Mouse (Mus musculus): ENCODE data around the gene Rps15. TPM values are rescaled to one million over a fixed set of nuclear protein-coding genes. Genes with fewer than 3 reads are reported as not detected.
A peak's percentile ranks its signal among the peaks of the same experiment; 100 is the strongest.

The Rps15 gene
- polyA plus RNA-seq, 1 experiment: 2,204 TPM

- Histone ChIP-seq H3K36me3 (ENCODE audit: control insufficient read depth, insufficient read depth, low read length) (peaks cover 2% of the 10 kb centered on the region), H3K4me1 (ENCODE audit: control insufficient read depth, insufficient read depth, insufficient read length) (peaks cover 17% of the 10 kb centered on the region), H3K27ac (ENCODE audit: insufficient read depth, low read length) (peak overlapping the region; percentile 95), H3K27me3 (ENCODE audit: control insufficient read depth, insufficient read depth, low read length) (no peaks in the 10 kb centered on the region; the same call in 1 of the 2 replicates), H3K4me3 (ENCODE audit: extremely low read depth, insufficient read depth, insufficient read length) (peak overlapping the region; percentile 42; the same call in 1 of the 2 replicates)
- TF ChIP-seq POLR2A (IDR thresholded peaks at IDR 0.05; ENCODE audit: low read depth, low read length) (no peak), CTCF (IDR thresholded peaks at IDR 0.05; ENCODE audit: extremely low read depth, insufficient read depth, insufficient read length, insufficient replicate concordance) (no peak)
- 80% methylated on average over 54 of the region's 54 CpGs for WGBS
- no peak for DNase-seq (ENCODE audit: low read depth in 1 of 2, low spot score in 2 of 2)
Observed at GRCm38 (mm10) chr10:80312586-80313504, 20.6 kb downstream of the Rps15 start.

DNA sequence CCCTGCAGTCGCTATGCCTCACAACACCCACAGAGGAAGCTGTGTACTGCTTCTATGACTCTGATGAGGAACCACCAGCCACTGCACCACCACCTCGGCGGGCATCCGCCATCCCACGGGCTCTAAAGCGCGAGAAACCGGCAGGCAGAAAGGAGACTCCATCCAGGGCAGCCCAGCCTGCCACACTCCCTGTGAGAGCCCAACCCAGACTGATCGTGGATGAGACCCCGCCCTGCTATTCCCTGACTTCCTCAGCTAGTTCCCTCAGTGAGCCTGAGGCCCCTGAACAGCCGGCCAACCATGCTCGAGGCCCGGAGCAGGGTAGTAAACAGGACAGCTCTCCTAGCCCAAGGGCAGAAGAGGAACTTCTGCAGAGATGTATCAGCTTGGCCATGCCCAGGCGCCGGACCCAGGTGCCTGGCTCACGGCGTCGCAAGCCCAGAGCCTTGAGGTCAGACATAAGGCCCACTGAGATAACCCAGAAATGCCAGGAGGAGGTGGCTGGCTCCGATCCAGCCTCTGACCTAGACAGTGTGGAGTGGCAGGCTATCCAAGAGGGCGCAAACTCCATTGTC, 21.5 kb downstream of the Rps15 start:
- 9% methylated on average over 20 of the region's 20 CpGs for WGBS

GRCm38 (mm10) chr10:80314494-80315001, 22.3 kb downstream of the Rps15 start:
- no peak for DNase-seq (ENCODE audit: low read depth in 1 of 2, low spot score in 2 of 2)

More for the DNA sequence above, 21.5 kb downstream of the Rps15 start:
- Histone ChIP-seq H3K27ac (ENCODE audit: insufficient read depth, low read length) (peak overlapping the region; percentile 95), H3K36me3 (ENCODE audit: control insufficient read depth, insufficient read depth, low read length) (peaks cover 9% of the 10 kb centered on the region), H3K4me1 (ENCODE audit: control insufficient read depth, insufficient read depth, insufficient read length) (peaks cover 17% of the 10 kb centered on the region), H3K4me3 (ENCODE audit: extremely low read depth, insufficient read depth, insufficient read length) (peak overlapping the region; percentile 42), H3K27me3 (ENCODE audit: control insufficient read depth, insufficient read depth, low read length) (no peaks in the 10 kb centered on the region; the same call in 1 of the 2 replicates)
- TF ChIP-seq CTCF (IDR thresholded peaks at IDR 0.05; ENCODE audit: extremely low read depth, insufficient read depth, insufficient read length, insufficient replicate concordance) (no peak), POLR2A (IDR thresholded peaks at IDR 0.05; ENCODE audit: low read depth, low read length) (no peak)
- DNase-seq (ENCODE audit: low read depth in 1 of 2, low spot score in 2 of 2): peak in 1 of 2 experiments; percentile 62

DNA sequence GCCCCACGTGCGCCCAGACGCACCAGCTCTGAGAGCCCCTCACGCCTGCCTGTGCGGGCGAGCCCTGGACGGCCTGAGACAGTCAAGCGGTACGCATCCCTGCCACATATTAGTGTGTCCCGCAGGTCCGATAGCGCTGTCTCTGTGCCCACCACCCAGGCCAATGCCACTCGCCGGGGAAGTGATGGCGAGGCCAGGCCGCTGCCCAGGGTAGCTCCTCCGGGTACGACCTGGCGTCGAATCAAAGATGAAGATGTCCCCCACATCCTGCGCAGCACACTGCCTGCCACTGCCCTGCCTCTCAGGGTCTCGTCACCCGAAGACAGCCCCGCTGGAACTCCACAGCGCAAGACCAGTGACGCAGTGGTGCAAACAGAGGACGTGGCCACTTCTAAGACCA, 23.1 kb downstream of the Rps15 start:
- Histone ChIP-seq H3K27ac (ENCODE audit: insufficient read depth, low read length) (no peak overlapping the region), H3K4me3 (ENCODE audit: extremely low read depth, insufficient read depth, insufficient read length) (no peak overlapping the region), H3K36me3 (ENCODE audit: control insufficient read depth, insufficient read depth, low read length) (peaks cover 13% of the 10 kb centered on the region), H3K27me3 (ENCODE audit: control insufficient read depth, insufficient read depth, low read length) (no peaks in the 10 kb centered on the region; the same call in 1 of the 2 replicates), H3K4me1 (ENCODE audit: control insufficient read depth, insufficient read depth, insufficient read length) (peaks cover 25% of the 10 kb centered on the region)
- 63% methylated on average over 27 of the region's 27 CpGs for WGBS
- TF ChIP-seq CTCF (IDR thresholded peaks at IDR 0.05; ENCODE audit: extremely low read depth, insufficient read depth, insufficient read length, insufficient replicate concordance) (no peak), POLR2A (IDR thresholded peaks at IDR 0.05; ENCODE audit: low read depth, low read length) (no peak)
- no peak for DNase-seq (ENCODE audit: low read depth in 1 of 2, low spot score in 2 of 2)

More at GRCm38 (mm10) chr10:80314494-80315001, 22.3 kb downstream of the Rps15 start:
- H3K4me1 ChIP-seq (ENCODE audit: control insufficient read depth, insufficient read depth, insufficient read length): peaks cover 24% of the 10 kb centered on the region
- no peaks in the 10 kb centered on the region; the same call in 1 of the 2 replicates for H3K27me3 ChIP-seq (ENCODE audit: control insufficient read depth, insufficient read depth, low read length)
- H3K4me3 ChIP-seq (ENCODE audit: extremely low read depth, insufficient read depth, insufficient read length): no peak overlapping the region
- TF ChIP-seq POLR2A (IDR thresholded peaks at IDR 0.05; ENCODE audit: low read depth, low read length): no peak
- TF ChIP-seq CTCF (IDR thresholded peaks at IDR 0.05; ENCODE audit: extremely low read depth, insufficient read depth, insufficient read length, insufficient replicate concordance): no peak
- H3K36me3 ChIP-seq (ENCODE audit: control insufficient read depth, insufficient read depth, low read length): peaks cover 13% of the 10 kb centered on the region
- H3K27ac ChIP-seq (ENCODE audit: insufficient read depth, low read length): no peak overlapping the region
- 79% methylated on average over 16 of the region's 16 CpGs for WGBS

DNA sequence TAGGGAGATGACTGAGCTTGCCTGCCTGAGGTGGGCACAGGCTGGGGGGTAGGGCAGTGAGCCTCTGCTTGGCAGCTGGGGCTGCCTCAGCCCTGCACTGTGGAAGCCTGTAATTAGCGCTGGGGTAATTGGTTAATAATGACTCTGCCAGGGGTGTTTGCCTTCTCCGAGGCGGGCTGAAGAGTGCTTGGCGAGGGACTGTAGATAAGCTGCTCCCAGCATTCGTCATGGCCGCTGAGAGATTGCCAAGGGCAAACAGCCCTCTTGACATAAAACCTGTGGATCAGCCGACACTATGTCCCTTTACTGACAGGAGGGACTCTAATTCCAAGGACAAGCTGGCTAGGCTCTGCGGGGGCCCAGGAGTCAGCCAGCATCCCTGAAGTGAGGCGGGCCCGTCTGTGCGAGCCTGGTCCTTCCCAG, 24.1 kb downstream of the Rps15 start:
- Histone ChIP-seq H3K36me3 (ENCODE audit: control insufficient read depth, insufficient read depth, low read length) (peaks cover 13% of the 10 kb centered on the region), H3K4me3 (ENCODE audit: extremely low read depth, insufficient read depth, insufficient read length) (no peak overlapping the region), H3K27ac (ENCODE audit: insufficient read depth, low read length) (no peak overlapping the region), H3K4me1 (ENCODE audit: control insufficient read depth, insufficient read depth, insufficient read length) (peaks cover 33% of the 10 kb centered on the region), H3K27me3 (ENCODE audit: control insufficient read depth, insufficient read depth, low read length) (no peaks in the 10 kb centered on the region; the same call in 1 of the 2 replicates)
- TF ChIP-seq CTCF (IDR thresholded peaks at IDR 0.05; ENCODE audit: extremely low read depth, insufficient read depth, insufficient read length, insufficient replicate concordance) (no peak), POLR2A (IDR thresholded peaks at IDR 0.05; ENCODE audit: low read depth, low read length) (no peak)
- WGBS: 71% methylated on average over 11 of the region's 11 CpGs
- no peak for DNase-seq (ENCODE audit: low read depth in 1 of 2, low spot score in 2 of 2)

DNA sequence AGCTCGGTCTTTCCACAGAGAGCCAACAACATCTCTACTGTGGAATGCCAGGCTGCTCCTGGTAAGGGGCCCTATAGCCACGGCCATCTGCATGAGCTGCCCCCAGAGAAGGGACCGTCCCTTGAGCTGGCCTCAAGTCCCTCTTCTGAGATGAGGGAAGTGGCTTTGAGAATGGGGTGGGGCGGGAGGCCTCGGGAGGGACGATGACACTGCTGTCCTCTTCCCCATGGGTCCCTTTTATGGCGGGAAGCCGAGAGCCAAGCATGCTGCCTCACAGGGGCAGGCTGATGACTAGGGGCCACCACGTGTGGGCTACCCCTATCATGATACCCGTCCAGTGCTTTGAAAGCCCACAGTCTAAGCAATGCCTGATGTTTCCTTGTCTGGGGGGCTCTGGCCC, 24.8 kb downstream of the Rps15 start:
- 52% methylated on average over 10 of the region's 10 CpGs for WGBS
- peaks cover 13% of the 10 kb centered on the region for H3K36me3 ChIP-seq (ENCODE audit: control insufficient read depth, insufficient read depth, low read length)
- TF ChIP-seq CTCF (IDR thresholded peaks at IDR 0.05; ENCODE audit: extremely low read depth, insufficient read depth, insufficient read length, insufficient replicate concordance) (no peak), POLR2A (IDR thresholded peaks at IDR 0.05; ENCODE audit: low read depth, low read length) (no peak)

More for the DNA sequence above, 24.8 kb downstream of the Rps15 start:
- no peak overlapping the region for H3K27ac ChIP-seq (ENCODE audit: insufficient read depth, low read length)
- H3K4me1 ChIP-seq (ENCODE audit: control insufficient read depth, insufficient read depth, insufficient read length): peaks cover 39% of the 10 kb centered on the region
- no peak overlapping the region for H3K4me3 ChIP-seq (ENCODE audit: extremely low read depth, insufficient read depth, insufficient read length)
- DNase-seq (ENCODE audit: low read depth in 1 of 2, low spot score in 2 of 2): no peak
- H3K27me3 ChIP-seq (ENCODE audit: control insufficient read depth, insufficient read depth, low read length): no peaks in the 10 kb centered on the region; the same call in 1 of the 2 replicates

Measured in spleen, adult 2 months (tissue).